Mouse (Mus musculus): ENCODE results near the gene Sp2. TPM values are rescaled to one million over a fixed set of nuclear protein-coding genes. Genes with fewer than 3 reads are reported as not detected.

Gene Sp2
- polyA plus RNA-seq, 2 experiments: 7.7 to 13.7 TPM

DNA sequence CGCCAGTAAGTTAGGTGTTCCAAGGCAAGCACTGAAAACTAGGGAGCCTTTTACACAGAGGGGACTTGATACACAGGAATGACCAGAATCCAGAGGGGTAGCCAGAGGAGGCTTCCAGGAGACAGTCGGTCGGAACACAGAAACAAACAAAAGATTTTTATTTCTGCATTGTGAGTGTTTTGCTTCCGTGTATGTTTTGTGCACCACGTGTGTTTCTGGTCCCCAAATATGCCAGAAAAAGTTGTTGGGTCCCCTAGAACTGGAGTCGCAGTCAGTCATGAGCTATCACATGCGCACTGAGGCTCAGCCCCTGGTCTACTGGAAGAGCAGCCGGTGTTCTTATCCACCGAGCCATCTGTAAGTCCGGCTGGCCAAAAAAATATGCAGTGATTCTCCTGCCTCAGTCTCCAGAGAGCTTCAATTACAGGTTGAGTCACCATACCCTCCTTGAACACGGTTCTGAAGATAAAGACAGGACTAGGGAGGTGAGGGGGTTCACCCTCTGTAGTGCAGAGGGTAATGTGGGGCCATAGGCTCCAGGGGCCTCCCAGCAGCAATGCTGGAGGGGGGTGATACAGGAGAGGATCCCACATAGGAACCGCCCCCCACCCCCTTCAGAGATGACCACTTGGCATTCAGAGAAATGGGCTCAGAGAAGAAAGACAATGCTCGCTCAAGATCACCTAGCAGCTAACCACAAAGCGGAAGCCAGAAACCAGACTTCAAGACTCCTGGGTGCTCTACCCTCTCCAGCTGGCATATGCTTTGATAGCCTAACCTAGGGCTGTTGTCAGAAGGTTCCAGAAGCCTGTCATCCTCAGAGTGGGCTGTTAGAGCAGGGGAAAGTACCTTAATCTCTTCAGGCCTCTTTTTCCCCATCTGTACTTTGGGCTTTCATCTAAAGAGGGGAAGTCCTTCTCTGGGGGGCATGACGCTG, 13.3 kb upstream of the Sp2 start:
- peaks cover 31% of the 10 kb centered on the region for H3K27me3 ChIP-seq (ENCODE audit: control insufficient read depth, insufficient read depth, low read length)
- no peaks in the 10 kb centered on the region for H3K9me3 ChIP-seq (ENCODE audit: control insufficient read depth, low read length)
- peaks cover 0 to 9% of the 10 kb centered on the region in 2 experiments; a peak in 1 of 4 replicates for H3K4me1 ChIP-seq (replicated peaks; ENCODE audit: control insufficient read depth in 2 of 2, insufficient read depth in 2 of 2, low read length in 1 of 2)
- WGBS (ENCODE audit: insufficient replicate concordance): 36% methylated on average over 15 of the region's 15 CpGs
- DNase-seq (ENCODE audit: low read depth in 3 of 3, low spot score in 3 of 3): no peak
- H3K4me2 ChIP-seq (ENCODE audit: low read depth): no peak overlapping the region
- H3K9ac ChIP-seq (replicated peaks): no peak overlapping the region
- no peak for ATAC-seq (ENCODE audit: insufficient read depth)
- no peak overlapping the region for H3K4me3 ChIP-seq (ENCODE audit: insufficient read depth in 1 of 2, low read depth in 2 of 2, low read length in 2 of 2)
- H3K36me3 ChIP-seq (replicated peaks; ENCODE audit: control insufficient read depth, insufficient read depth, low read depth): no peaks in the 10 kb centered on the region
- no peak overlapping the region for H3K27ac ChIP-seq
- no peak for TF ChIP-seq EP300 (IDR thresholded peaks at IDR 0.05; ENCODE audit: low read depth)
- no peak for TF ChIP-seq CTCF (IDR thresholded peaks at IDR 0.05; ENCODE audit: low read depth)

DNA sequence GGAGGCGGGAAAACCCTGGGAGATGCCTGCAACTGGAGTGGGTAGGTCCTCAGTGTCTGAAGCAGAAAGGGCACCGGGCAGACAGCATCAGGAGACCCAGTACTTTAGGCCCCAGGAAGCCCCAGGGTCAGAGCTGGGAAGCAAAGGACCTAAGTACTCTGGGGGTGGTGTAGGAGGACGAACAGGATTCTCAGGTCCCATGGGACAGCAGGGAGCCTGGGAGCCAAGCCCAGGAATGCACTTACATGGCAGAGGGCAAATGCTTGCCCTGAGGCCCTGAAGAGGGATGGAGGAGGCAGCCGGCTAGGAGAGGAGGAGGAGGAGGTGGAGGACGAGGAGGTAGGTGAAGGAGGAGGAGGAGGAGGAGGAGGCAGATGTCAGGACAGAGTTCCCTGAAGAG, 12.3 kb upstream of the Sp2 start:
- no peak for DNase-seq (ENCODE audit: low read depth in 3 of 3, low spot score in 3 of 3)
- H3K4me2 ChIP-seq (ENCODE audit: low read depth): no peak overlapping the region
- no peak overlapping the region for H3K4me3 ChIP-seq (ENCODE audit: insufficient read depth in 1 of 2, low read depth in 2 of 2, low read length in 2 of 2)
- H3K4me1 ChIP-seq (replicated peaks; ENCODE audit: control insufficient read depth in 2 of 2, insufficient read depth in 2 of 2, low read length in 1 of 2): peaks cover 0 to 9% of the 10 kb centered on the region in 2 experiments; a peak in 1 of 4 replicates
- TF ChIP-seq EP300 (IDR thresholded peaks at IDR 0.05; ENCODE audit: low read depth) (no peak), CTCF (IDR thresholded peaks at IDR 0.05; ENCODE audit: low read depth) (no peak)
- H3K36me3 ChIP-seq (replicated peaks; ENCODE audit: control insufficient read depth, insufficient read depth, low read depth): no peaks in the 10 kb centered on the region
- no peak for ATAC-seq (ENCODE audit: insufficient read depth)
- H3K9ac ChIP-seq (replicated peaks): no peak overlapping the region
- no peaks in the 10 kb centered on the region for H3K9me3 ChIP-seq (ENCODE audit: control insufficient read depth, low read length)
- WGBS (ENCODE audit: insufficient replicate concordance): 50% methylated on average over 5 of the region's 5 CpGs
- no peak overlapping the region for H3K27ac ChIP-seq
- H3K27me3 ChIP-seq (ENCODE audit: control insufficient read depth, insufficient read depth, low read length): peaks cover 31% of the 10 kb centered on the region

DNA sequence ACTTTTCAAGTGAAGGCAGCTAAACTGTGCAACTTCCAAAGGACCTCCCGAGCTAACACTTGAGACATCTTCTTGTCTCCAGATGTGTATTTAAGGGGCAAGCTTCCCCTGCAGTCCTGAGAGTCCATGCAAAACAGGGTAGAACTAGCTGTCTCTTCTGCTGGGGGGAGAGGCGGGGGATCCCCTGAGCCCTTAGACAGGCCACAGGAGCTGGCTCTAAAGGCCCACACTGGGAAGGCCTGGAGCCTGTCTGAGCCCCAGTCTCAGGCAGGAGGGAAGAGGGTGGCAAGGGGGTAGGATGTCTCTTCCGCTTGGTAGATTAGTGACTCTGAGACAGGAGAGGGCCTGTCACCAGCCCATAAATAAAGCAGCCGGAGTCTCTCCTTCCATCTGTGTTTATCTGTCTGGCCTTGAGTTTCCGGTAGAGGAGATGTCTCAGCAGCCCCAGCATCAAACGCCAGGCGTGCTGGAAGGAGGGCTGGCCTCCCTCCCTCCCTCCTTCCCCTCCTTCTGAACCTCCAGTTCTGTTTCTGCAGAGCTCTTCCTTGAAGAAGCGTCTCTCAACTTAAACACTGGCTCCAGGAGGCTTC, 10.1 kb upstream of the Sp2 start:
- Histone ChIP-seq H3K36me3 (replicated peaks; ENCODE audit: control insufficient read depth, insufficient read depth, low read depth) (no peaks in the 10 kb centered on the region), H3K4me1 (replicated peaks; ENCODE audit: control insufficient read depth in 2 of 2, insufficient read depth in 2 of 2, low read length in 1 of 2) (peaks cover 0 to 12% of the 10 kb centered on the region in 2 experiments; a peak in 2 of 4 replicates), H3K9me3 (ENCODE audit: control insufficient read depth, low read length) (no peaks in the 10 kb centered on the region), H3K4me3 (ENCODE audit: insufficient read depth in 1 of 2, low read depth in 2 of 2, low read length in 2 of 2) (no peak overlapping the region), H3K9ac (replicated peaks) (no peak overlapping the region), H3K27me3 (ENCODE audit: control insufficient read depth, insufficient read depth, low read length) (peaks cover 24% of the 10 kb centered on the region), H3K4me2 (ENCODE audit: low read depth) (no peak overlapping the region), H3K27ac (no peak overlapping the region)
- DNase-seq (ENCODE audit: low read depth in 3 of 3, low spot score in 3 of 3) (no peak), ATAC-seq (ENCODE audit: insufficient read depth) (peak; percentile 33; the same call in 1 of the 2 replicates)
- 20% methylated on average over 8 of the region's 8 CpGs for WGBS (ENCODE audit: insufficient replicate concordance)
- TF ChIP-seq CTCF (IDR thresholded peaks at IDR 0.05; ENCODE audit: low read depth) (no peak), EP300 (IDR thresholded peaks at IDR 0.05; ENCODE audit: low read depth) (no peak)

DNA sequence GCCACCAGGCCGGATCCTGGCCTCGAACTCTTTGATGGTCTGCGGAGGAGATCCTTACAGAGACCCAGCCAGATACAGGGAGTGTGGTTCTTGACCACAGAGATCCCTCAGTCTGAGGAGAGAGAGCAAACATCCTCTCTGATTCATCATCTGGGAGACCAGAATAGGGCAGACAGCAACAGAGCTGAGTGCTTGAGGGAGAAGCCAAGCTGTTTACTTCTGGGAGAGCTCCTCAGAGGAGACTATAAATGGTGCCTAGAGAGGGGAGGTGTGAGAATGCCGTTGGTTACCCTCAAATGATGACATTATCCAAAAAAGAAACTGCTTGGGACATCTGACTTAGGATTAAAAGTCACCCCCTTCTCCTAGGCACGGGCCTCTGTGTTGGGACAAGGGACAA, 8.7 kb upstream of the Sp2 start:
- TF ChIP-seq CTCF (IDR thresholded peaks at IDR 0.05; ENCODE audit: low read depth) (no peak), EP300 (IDR thresholded peaks at IDR 0.05; ENCODE audit: low read depth) (no peak)
- WGBS (ENCODE audit: insufficient replicate concordance): 49% methylated on average over 5 of the region's 5 CpGs
- Histone ChIP-seq H3K27me3 (ENCODE audit: control insufficient read depth, insufficient read depth, low read length) (peaks cover 24% of the 10 kb centered on the region), H3K9ac (replicated peaks) (no peak overlapping the region), H3K4me2 (ENCODE audit: low read depth) (no peak overlapping the region), H3K36me3 (replicated peaks; ENCODE audit: control insufficient read depth, insufficient read depth, low read depth) (no peaks in the 10 kb centered on the region), H3K27ac (no peak overlapping the region), H3K4me3 (ENCODE audit: insufficient read depth in 1 of 2, low read depth in 2 of 2, low read length in 2 of 2) (no peak overlapping the region), H3K4me1 (replicated peaks; ENCODE audit: control insufficient read depth in 2 of 2, insufficient read depth in 2 of 2, low read length in 1 of 2) (peaks cover 0 to 10% of the 10 kb centered on the region in 2 experiments; a peak in 2 of 4 replicates), H3K9me3 (ENCODE audit: control insufficient read depth, low read length) (no peaks in the 10 kb centered on the region)
- no peak for ATAC-seq (ENCODE audit: insufficient read depth)
- DNase-seq (ENCODE audit: low read depth in 3 of 3, low spot score in 3 of 3): no peak

All from liver, embryonic 14.5 days (tissue).